Mouse (Mus musculus) spleen, adult 10 weeks (tissue): ENCODE data around the gene Olfr877. TPM values are rescaled to one million over a fixed set of nuclear protein-coding genes. Genes with fewer than 3 reads are reported as not detected.

Source experiments
- polyA plus RNA-seq: library from polyadenylated mRNA; stranded (reverse); fragments of 350-450 nt; fragmentation: Illumina TruSeq; extraction: RNeasy Lipid Tissue Mini Kit (QIAGEN cat#74804); gene quantifications from one replicate; pipeline ENCODE4 v1.2.3, GENCODE M21; 2015; ENCODE audit warnings: low replicate concordance; ENCODE audit not compliant: insufficient read depth

The Olfr877 gene
- not detected for polyA plus RNA-seq

GRCm38 (mm10) chr9:37853969-37854368, at the start of gene Olfr877:
TSS of gene Olfr877 (plus strand) at chr9:37854269.

DNA sequence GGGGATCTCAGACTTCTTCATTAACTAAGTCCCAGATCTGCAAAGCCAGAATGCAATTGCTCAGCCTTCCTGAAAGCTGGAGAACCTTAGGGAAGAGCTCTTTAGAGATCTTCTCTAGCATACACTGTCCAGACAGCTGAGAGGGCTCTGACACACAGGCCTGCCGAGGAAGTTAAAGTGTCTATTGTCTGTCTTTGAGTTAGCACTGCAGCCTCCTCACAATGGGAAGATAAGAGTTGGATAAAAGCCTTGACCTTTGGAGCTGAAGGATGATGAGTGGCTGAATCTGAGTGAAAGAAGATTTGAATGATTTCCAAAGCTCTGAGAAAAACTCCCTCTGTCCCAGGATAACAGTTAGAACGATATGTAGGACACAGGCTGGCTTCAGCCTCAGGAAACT, 42.6 kb downstream of the Olfr877 start, which contains the start of gene Olfr145:
Olfr145 (plus strand) TSS at position 64 of the 400 bp plus-strand sequence.

Other genes starting within 250 kb of the Olfr877 start
- gene Spa17, start 240.5 kb upstream of the Olfr877 start, polyA plus RNA-seq, result 3.2 TPM
- gene Tbrg1, start 197.0 kb upstream of the Olfr877 start, polyA plus RNA-seq, result 72.9 TPM
- not detected for gene Panx3, start 185.0 kb upstream of the Olfr877 start, polyA plus RNA-seq
- gene Olfr160, start 138.0 kb upstream of the Olfr877 start, polyA plus RNA-seq, result not detected
- gene Olfr874, start 109.2 kb upstream of the Olfr877 start, polyA plus RNA-seq, result not detected
- gene Olfr875, start 82.4 kb upstream of the Olfr877 start, polyA plus RNA-seq, result not detected
- gene Olfr876, start 51.2 kb upstream of the Olfr877 start, polyA plus RNA-seq, result not detected
- gene Olfr145, start 42.5 kb downstream of the Olfr877 start, polyA plus RNA-seq, result not detected
- not detected for gene Olfr878, start 63.6 kb downstream of the Olfr877 start, polyA plus RNA-seq
- gene Olfr881, start 137.6 kb downstream of the Olfr877 start, polyA plus RNA-seq, result not detected
- gene Olfr883, start 171.5 kb downstream of the Olfr877 start, polyA plus RNA-seq, result not detected
- gene Olfr884, start 192.3 kb downstream of the Olfr877 start, polyA plus RNA-seq, result not detected
- not detected for gene Olfr885, start 207.1 kb downstream of the Olfr877 start, polyA plus RNA-seq
- gene Olfr887, start 229.8 kb downstream of the Olfr877 start, polyA plus RNA-seq, result not detected